Mouse (Mus musculus) olfactory bulb, adult 2 months (tissue): ENCODE results near the gene Tmem184b.

Experiments
- CTCF ChIP-seq: fragments of 200-500 bp; IDR thresholded peaks from 2 replicates; pipeline ENCODE4 v1.5.1; 2012; ENCODE audit warnings: low read depth, mild to moderate bottlenecking, low read length, moderate library complexity; ENCODE audit not compliant: insufficient read depth
- POLR2A ChIP-seq: fragments of 200-500 bp; IDR thresholded peaks from 2 replicates; pipeline ENCODE4 v1.6.1; 2012; ENCODE audit warnings: mild to moderate bottlenecking, low read depth, low read length, moderate library complexity; ENCODE audit not compliant: insufficient read depth

DNA sequence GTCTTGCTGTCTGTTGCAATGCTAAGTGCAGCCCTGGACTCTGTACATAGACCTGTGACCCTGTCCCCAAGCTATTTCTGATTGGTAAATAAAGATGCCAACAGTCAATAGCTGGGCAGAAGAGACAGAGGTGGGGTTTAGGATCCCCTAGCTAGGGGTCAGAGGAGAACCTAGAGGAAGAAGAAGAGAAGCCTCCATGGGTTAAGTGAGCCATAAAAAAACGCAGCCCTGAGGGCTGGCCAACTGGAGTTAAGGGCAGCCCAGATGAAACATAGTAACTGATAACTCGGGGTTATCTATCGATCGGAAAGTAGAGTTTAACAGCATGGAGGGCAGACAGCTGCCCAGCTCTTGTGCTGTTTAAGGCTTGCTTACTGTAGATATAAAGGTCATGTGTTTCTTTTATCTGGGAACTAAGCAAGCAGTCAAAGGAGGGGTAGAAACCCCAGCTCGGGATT lies 81.6 kb downstream of the Tmem184b start:
- TF ChIP-seq POLR2A (no peak), CTCF (no peak)
